Mouse (Mus musculus): ENCODE measurements around the gene Rab6b.

GRCm38 (mm10) chr9:103083405-103083804, 28.2 kb upstream of the Rab6b start:
- TF ChIP-seq CTCF (IDR thresholded peaks at IDR 0.05; ENCODE audit: low read depth, low read length) = no peak
- no peak for TF ChIP-seq TAL1 (conservative IDR thresholded peaks at IDR 0.05; ENCODE audit: low read depth, low read length)
